Comparison of ENCODE assay signal across 8 mouse cellular contexts in genomic region chr10:126962271-126962965, GRCm38 (mm10). TPM values are rescaled to one million over a fixed set of nuclear protein-coding genes. Genes with fewer than 3 reads are reported as not detected.
A peak's percentile ranks its signal among the peaks of the same experiment; 100 is the strongest.
DNase-seq lines count a peak whose midpoint lies in the region; ATAC-seq lines count a peak whose summit lies in the region.

No protein-coding gene starts in this region.

- H3K36me3 ChIP-seq in heart, embryonic 12.5 days = no peaks in the 10 kb centered on the region
- no peaks in the 10 kb centered on the region for H3K36me3 ChIP-seq in kidney, embryonic 15.5 days

- DNase-seq in 3134 (ENCODE audit: extremely low read depth, insufficient read length, low spot score) (peak; percentile 78), adipocyte (ENCODE audit: low spot score) (peak; percentile 48)
- peak; percentile 67 for DNase-seq in embryo, embryonic 9.5 days (ENCODE audit: extremely low spot score)
- DNase-seq in lung, adult 18-20 months = peak; percentile 65 to 82
- DNase-seq in telencephalon, adult 2 months (ENCODE audit: low read depth, low spot score) = peak; percentile 78
- DNase-seq in spleen, postnatal 10 days (ENCODE audit: low spot score in 2 of 2) = no peak

- 28% methylated on average over 15 of the region's 15 CpGs for WGBS in heart, embryonic 12.5 days
- WGBS in kidney, embryonic 15.5 days = 20% methylated on average over 15 of the region's 15 CpGs

- peak overlapping the region; percentile 50 for H3K27ac ChIP-seq in heart, embryonic 12.5 days (ENCODE audit: poor library complexity, severe bottlenecking)
- H3K27ac ChIP-seq in kidney, embryonic 15.5 days = peak overlapping the region; percentile 94

- no peaks in the 10 kb centered on the region for H3K27me3 ChIP-seq in heart, embryonic 12.5 days (replicated peaks)
- no peaks in the 10 kb centered on the region for H3K27me3 ChIP-seq in kidney, embryonic 15.5 days

- no peak overlapping the region for H3K9ac ChIP-seq in heart, embryonic 12.5 days
- H3K9ac ChIP-seq in kidney, embryonic 15.5 days = no peak overlapping the region

- peaks cover 23% of the 10 kb centered on the region for H3K4me1 ChIP-seq in heart, embryonic 12.5 days (replicated peaks)
- peaks cover 43% of the 10 kb centered on the region for H3K4me1 ChIP-seq in kidney, embryonic 15.5 days

- H3K4me3 ChIP-seq in heart, embryonic 12.5 days = no peak overlapping the region
- H3K4me3 ChIP-seq in kidney, embryonic 15.5 days (replicated peaks) = peak overlapping the region; percentile 6

- peak; percentile 40; the same call in 1 of the 2 replicates for ATAC-seq in heart, embryonic 12.5 days (ENCODE audit: insufficient number of reproducible peaks, low FRiP score)
- peak; percentile 83 for ATAC-seq in kidney, embryonic 15.5 days (replicated peaks; ENCODE audit: low FRiP score)

- H3K4me2 ChIP-seq in heart, embryonic 12.5 days = peak overlapping the region; percentile 7; the same call in 1 of the 2 replicates
- peak overlapping the region; percentile 26 for H3K4me2 ChIP-seq in kidney, embryonic 15.5 days

- 0 out of 2 replicates have a peak, but pooled peaks cover 4% of the 10 kb centered on the region for H3K9me3 ChIP-seq in heart, embryonic 12.5 days (replicated peaks)
- H3K9me3 ChIP-seq in kidney, embryonic 15.5 days (replicated peaks) = no peaks in the 10 kb centered on the region

RNA-seq across cellular contexts. Expression of gene Ctdsp2, which starts 16.1 kb away (rescaled TPM):
- 54.0 and 54.6 TPM in 2 replicates for polyA plus RNA-seq in heart, embryonic 12.5 days (2016; fragmentation: Nextera tagmentation; extraction: Ambion mirVana)
- 67.5 and 73.2 TPM in 2 replicates for polyA plus RNA-seq in kidney, embryonic 15.5 days (2015; fragmentation: Nextera tagmentation; extraction: Ambion mirVana)

RNA-seq across cellular contexts. Expression of gene Avil, which starts 38.1 kb away (rescaled TPM):
- 0.19 and 0.22 TPM in 2 replicates for polyA plus RNA-seq in heart, embryonic 12.5 days (2016; fragmentation: Nextera tagmentation; extraction: Ambion mirVana)
- 0.10 and 0.36 TPM in 2 replicates for polyA plus RNA-seq in kidney, embryonic 15.5 days (2015; fragmentation: Nextera tagmentation; extraction: Ambion mirVana)

Comparison
In these comparisons a context has a peak if more than half of its experiments do, and no peak if none do; other contexts are left out.
1. DNase-seq: peak in 3134 (single experiment), adipocyte (single experiment), embryo, embryonic 9.5 days (single experiment), lung, adult 18-20 months (2 of 2) and telencephalon, adult 2 months (single experiment); none in spleen, postnatal 10 days (0 of 2).